Mouse (Mus musculus) embryo, embryonic 11 days (tissue): ENCODE measurements around the gene Myzap.

Source experiments
- DNase-seq: peaks from one replicate; pipeline ENCODE4 v3.0.0-alpha.2; 2015

The Myzap gene

GRCm38 (mm10) chr9:71475536-71475935, 116.6 kb downstream of the Myzap start:
- DNase-seq, result no peak

GRCm38 (mm10) chr9:71467434-71467833, 124.7 kb downstream of the Myzap start:
- no peak for DNase-seq

GRCm38 (mm10) chr9:71466111-71466510, 126.0 kb downstream of the Myzap start:
- DNase-seq, result peak; percentile 58

- no peak for DNase-seq
Observed at GRCm38 (mm10) chr9:71463072-71463667, 129.0 kb downstream of the Myzap start.

- no peak for DNase-seq
Observed at GRCm38 (mm10) chr9:71456738-71457137, 135.4 kb downstream of the Myzap start.
